Mouse (Mus musculus) myocyte (in vitro differentiated cells): Measurements from ENCODE around the gene Limd1. TPM values are rescaled to one million over a fixed set of nuclear protein-coding genes. Genes with fewer than 3 reads are reported as not detected.
"Not testable (repeated sequence)": the region's sequence is repeated elsewhere in the genome, so short reads cannot be mapped to it uniquely, and the experiment has no call there.

Experiments used
- H3K27me3 ChIP-seq: one replicate; pipeline ENCODE4 v1.6.1; 2011; ENCODE audit not compliant: control insufficient read depth, insufficient read depth, insufficient read length
- H3K36me3 ChIP-seq: one replicate; pipeline ENCODE4 v1.6.1; 2011; ENCODE audit not compliant: control insufficient read depth, insufficient read depth
- H3K4me2 ChIP-seq: one replicate; pipeline ENCODE4 v1.6.1; 2011; ENCODE audit warnings: low read depth, control low read depth
- H3K4me3 ChIP-seq: one replicate; pipeline ENCODE4 v1.5.1; 2011; ENCODE audit warnings: mild to moderate bottlenecking, control low read depth, moderate library complexity
- H3K79me2 ChIP-seq: one replicate; pipeline ENCODE4 v1.6.1; 2011; ENCODE audit not compliant: control insufficient read depth, insufficient read depth
- H3ac ChIP-seq: one replicate; pipeline ENCODE4 v1.6.1; 2011; ENCODE audit not compliant: control insufficient read depth, insufficient read length
- CEBPB ChIP-seq: IDR thresholded peaks from 2 replicates; pipeline ENCODE4 v1.6.1; 2011; ENCODE audit warnings: mild to moderate bottlenecking, moderate library complexity; ENCODE audit not compliant: poor library complexity, insufficient read depth, severe bottlenecking
- E2F4 ChIP-seq: IDR thresholded peaks from one replicate; pipeline ENCODE4 v1.6.1; 2011; ENCODE audit warnings: mild to moderate bottlenecking, control low read depth, moderate library complexity; ENCODE audit not compliant: insufficient read depth
- MAX ChIP-seq: IDR thresholded peaks from one replicate; pipeline ENCODE4 v1.6.1; 2011; ENCODE audit warnings: low read depth, mild to moderate bottlenecking, control low read depth
- MYOD1 ChIP-seq, 3 experiments: IDR thresholded peaks; one replicate each; pipeline ENCODE4 v1.6.1; 2011; ENCODE audit warnings: control low read depth in 2 of 3, low read depth in 2 of 3, mild to moderate bottlenecking in 2 of 3, moderate library complexity in 1 of 3; ENCODE audit not compliant: insufficient read length in 2 of 3, control insufficient read depth in 1 of 3
- MYOG ChIP-seq, 3 experiments: IDR thresholded peaks; one replicate each; pipeline ENCODE4 v1.6.1; 2011; ENCODE audit warnings: control low read depth in 2 of 3, low read depth in 2 of 3, mild to moderate bottlenecking in 2 of 3; ENCODE audit not compliant: insufficient read length in 2 of 3, control insufficient read depth in 1 of 3, insufficient read depth in 1 of 3
- POLR2A ChIP-seq: IDR thresholded peaks from one replicate; pipeline ENCODE4 v1.6.1; 2011; ENCODE audit warnings: low read depth, mild to moderate bottlenecking, control low read depth, moderate library complexity; ENCODE audit not compliant: insufficient read length
- POLR2AphosphoS2 ChIP-seq: IDR thresholded peaks from one replicate; pipeline ENCODE4 v1.6.1; 2011; ENCODE audit warnings: low read depth, control low read depth; ENCODE audit not compliant: insufficient read length
- REST ChIP-seq: IDR thresholded peaks from one replicate; pipeline ENCODE4 v1.6.1; 2011; ENCODE audit warnings: mild to moderate bottlenecking, control low read depth, moderate library complexity; ENCODE audit not compliant: insufficient read depth, insufficient read length
- SRF ChIP-seq: IDR thresholded peaks from one replicate; pipeline ENCODE4 v1.6.1; 2011; ENCODE audit warnings: low read depth; ENCODE audit not compliant: control insufficient read depth, insufficient read length
- TCF12 ChIP-seq: IDR thresholded peaks from one replicate; pipeline ENCODE4 v1.6.1; 2011; ENCODE audit warnings: mild to moderate bottlenecking, control low read depth; ENCODE audit not compliant: poor library complexity, insufficient read depth, severe bottlenecking
- USF1 ChIP-seq: IDR thresholded peaks from one replicate; pipeline ENCODE4 v1.6.1; 2011; ENCODE audit warnings: low read depth, mild to moderate bottlenecking, control low read depth, moderate library complexity
- polyA plus RNA-seq: library from polyadenylated mRNA; unstranded; fragments of >200 nt; fragmentation: generic; extraction: Trizol; gene quantifications from one replicate; pipeline ENCODE4 v1.2.1, GENCODE M21; 2012; ENCODE audit warnings: missing spikeins

Gene Limd1
- polyA plus RNA-seq, 1 experiment = 23.5 TPM

DNA sequence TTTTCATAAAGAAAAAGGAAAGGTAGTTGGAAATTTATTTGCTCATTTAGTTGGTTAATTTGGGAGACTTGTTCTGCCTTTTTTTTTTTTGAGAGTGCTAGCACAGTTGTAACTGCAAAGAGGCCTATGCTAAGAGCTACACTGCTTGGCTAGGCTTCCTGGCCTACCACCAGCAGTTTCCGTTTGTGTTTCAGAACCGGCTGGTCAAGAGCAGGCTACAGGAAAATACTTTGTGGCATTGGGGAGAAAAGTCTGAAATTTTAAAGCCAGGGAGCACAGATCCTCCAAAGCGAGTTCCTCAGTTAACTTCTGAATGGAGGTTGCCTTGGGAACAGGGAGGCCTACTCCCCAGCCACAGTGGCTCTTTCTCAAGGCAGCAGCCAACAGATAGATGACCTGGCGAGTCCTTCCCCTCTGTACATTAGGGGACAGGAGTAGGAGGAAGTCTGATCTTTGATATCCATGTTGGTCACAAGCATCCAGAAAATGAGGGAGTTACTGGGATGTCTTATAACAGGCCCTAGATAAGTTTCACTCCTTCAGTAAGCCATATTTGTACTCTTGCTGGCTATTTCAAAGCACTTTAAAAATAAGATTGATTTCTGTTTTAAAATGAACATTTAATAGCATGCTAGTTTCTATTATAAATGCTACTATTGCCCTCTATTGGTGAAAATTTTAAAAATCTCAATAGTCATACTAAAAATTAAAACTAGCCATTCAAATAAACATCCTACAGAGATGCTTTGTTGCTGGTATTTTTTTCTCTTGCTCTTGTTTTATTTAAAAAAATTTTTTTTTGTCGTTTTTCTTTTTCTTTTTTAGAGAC, 38.1 kb upstream of the Limd1 start:
- H3K27me3 ChIP-seq = no peaks in the 10 kb centered on the region
- TF ChIP-seq E2F4 (no peak), SRF (no peak), POLR2A (no peak), CEBPB (no peak), TCF12 (no peak)
- no peak overlapping the region for H3K4me2 ChIP-seq
- H3ac ChIP-seq = no peak overlapping the region
- H3K79me2 ChIP-seq = no peaks in the 10 kb centered on the region
- H3K4me3 ChIP-seq = no peak overlapping the region
- H3K36me3 ChIP-seq = peaks cover 5% of the 10 kb centered on the region

DNA sequence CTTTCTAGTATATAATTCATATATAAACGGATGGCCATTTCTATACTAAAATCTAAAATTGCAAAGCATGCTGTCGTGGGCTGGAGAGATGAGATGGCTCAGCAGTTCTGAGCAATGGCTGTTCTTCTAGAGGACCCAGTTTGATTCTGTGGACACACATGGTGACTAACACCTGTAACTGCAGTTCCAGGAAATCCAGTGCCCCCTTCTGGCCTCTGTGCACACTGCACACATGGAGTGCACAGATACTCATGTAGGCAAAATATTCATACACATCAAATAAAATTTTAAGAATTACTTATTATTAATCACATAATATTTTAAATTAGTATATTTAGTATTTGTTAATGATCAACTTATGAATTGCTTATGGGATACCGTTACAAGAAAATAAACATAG, 31.4 kb upstream of the Limd1 start:
- not testable (repeated sequence) for H3K4me2 ChIP-seq, H3K27me3 ChIP-seq, H3K79me2 ChIP-seq, H3K36me3 ChIP-seq, H3ac ChIP-seq, H3K4me3 ChIP-seq

DNA sequence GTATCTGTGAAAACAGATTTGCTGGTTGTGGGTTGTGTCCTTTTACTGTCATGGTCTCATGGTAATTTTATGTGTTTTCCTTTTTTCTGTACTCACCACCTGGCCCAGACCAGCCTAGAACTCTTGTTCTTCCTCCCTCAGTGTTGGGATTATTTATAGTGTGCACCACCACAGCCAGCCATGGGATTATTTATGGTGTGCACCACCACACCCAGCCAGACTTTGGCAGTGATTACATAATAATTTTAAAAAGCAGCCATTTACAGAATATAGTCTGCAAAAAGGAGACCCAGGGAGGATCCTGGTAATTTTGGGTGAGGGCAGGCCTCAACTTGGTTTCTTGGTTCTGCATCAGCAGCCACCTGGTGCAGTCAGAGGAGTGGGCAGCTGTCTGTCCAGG, 29.9 kb upstream of the Limd1 start:
- no peak overlapping the region for H3ac ChIP-seq
- TF ChIP-seq TCF12 (no peak), POLR2A (no peak), MYOG (IDR thresholded peaks at IDR 0.05; ENCODE audit: control insufficient read depth in 1 of 3, insufficient read depth in 1 of 3, insufficient read length in 2 of 3, low read depth in 2 of 3) (no peak), REST (no peak), POLR2AphosphoS2 (no peak), SRF (no peak), USF1 (no peak), MAX (no peak), E2F4 (no peak), MYOD1 (IDR thresholded peaks at IDR 0.05; ENCODE audit: control insufficient read depth in 1 of 3, insufficient read length in 2 of 3, low read depth in 2 of 3) (no peak)
- no peaks in the 10 kb centered on the region for H3K79me2 ChIP-seq
- no peaks in the 10 kb centered on the region for H3K27me3 ChIP-seq
- H3K4me3 ChIP-seq = no peak overlapping the region
- H3K4me2 ChIP-seq = no peak overlapping the region
- no peaks in the 10 kb centered on the region for H3K36me3 ChIP-seq

DNA sequence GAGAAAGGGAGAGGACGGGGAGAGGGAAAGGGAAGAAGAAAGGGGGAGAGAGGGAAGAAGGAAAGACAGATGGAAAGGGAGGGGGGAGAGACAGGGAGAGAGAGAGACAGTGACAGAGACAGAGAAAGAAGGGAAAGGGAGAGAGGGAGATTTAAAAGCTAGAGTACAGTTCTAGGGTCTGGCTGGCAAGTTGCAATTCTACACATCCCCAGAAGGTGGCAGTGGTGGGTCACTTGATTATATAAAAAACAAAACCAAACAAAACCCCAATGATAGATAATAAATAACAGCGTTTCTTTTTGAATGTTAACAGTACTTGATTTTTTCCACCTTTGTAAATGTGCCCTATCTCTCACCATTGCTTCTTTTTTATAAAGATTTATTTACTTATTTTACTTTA, 28.3 kb upstream of the Limd1 start:
- no peak overlapping the region for H3ac ChIP-seq
- no peak overlapping the region for H3K4me2 ChIP-seq
- H3K27me3 ChIP-seq = no peaks in the 10 kb centered on the region
- H3K36me3 ChIP-seq = no peaks in the 10 kb centered on the region
- TF ChIP-seq USF1 (no peak), MYOG (IDR thresholded peaks at IDR 0.05; ENCODE audit: control insufficient read depth in 1 of 3, insufficient read depth in 1 of 3, insufficient read length in 2 of 3, low read depth in 2 of 3) (no peak), MAX (no peak), MYOD1 (IDR thresholded peaks at IDR 0.05; ENCODE audit: control insufficient read depth in 1 of 3, insufficient read length in 2 of 3, low read depth in 2 of 3) (no peak), CEBPB (no peak)
- no peak overlapping the region for H3K4me3 ChIP-seq
- H3K79me2 ChIP-seq = no peaks in the 10 kb centered on the region

GRCm38 (mm10) chr9:123451772-123452171, 26.7 kb upstream of the Limd1 start:
- Histone ChIP-seq H3K79me2 (no peaks in the 10 kb centered on the region), H3K27me3 (no peaks in the 10 kb centered on the region), H3ac (no peak overlapping the region), H3K36me3 (no peaks in the 10 kb centered on the region), H3K4me3 (no peak overlapping the region), H3K4me2 (no peak overlapping the region)
- TF ChIP-seq MYOD1 (IDR thresholded peaks at IDR 0.05; ENCODE audit: control insufficient read depth in 1 of 3, insufficient read length in 2 of 3, low read depth in 2 of 3) (no peak), SRF (no peak), POLR2AphosphoS2 (no peak), REST (no peak), CEBPB (no peak), E2F4 (no peak), POLR2A (no peak), USF1 (no peak)
